Mouse (Mus musculus) adrenal gland, adult 10 weeks (tissue): ENCODE data around the gene Itga8. TPM values are rescaled to one million over a fixed set of nuclear protein-coding genes. Genes with fewer than 3 reads are reported as not detected.

Experiments
- polyA plus RNA-seq: library from polyadenylated mRNA; stranded (reverse); fragments of 350-450 nt; fragmentation: Illumina TruSeq; extraction: RNeasy Lipid Tissue Mini Kit (QIAGEN cat#74804); gene quantifications from one replicate; pipeline ENCODE4 v1.2.3, GENCODE M21; 2014; ENCODE audit warnings: low read depth, low replicate concordance

The Itga8 gene
- polyA plus RNA-seq = 33.3 TPM

DNA sequence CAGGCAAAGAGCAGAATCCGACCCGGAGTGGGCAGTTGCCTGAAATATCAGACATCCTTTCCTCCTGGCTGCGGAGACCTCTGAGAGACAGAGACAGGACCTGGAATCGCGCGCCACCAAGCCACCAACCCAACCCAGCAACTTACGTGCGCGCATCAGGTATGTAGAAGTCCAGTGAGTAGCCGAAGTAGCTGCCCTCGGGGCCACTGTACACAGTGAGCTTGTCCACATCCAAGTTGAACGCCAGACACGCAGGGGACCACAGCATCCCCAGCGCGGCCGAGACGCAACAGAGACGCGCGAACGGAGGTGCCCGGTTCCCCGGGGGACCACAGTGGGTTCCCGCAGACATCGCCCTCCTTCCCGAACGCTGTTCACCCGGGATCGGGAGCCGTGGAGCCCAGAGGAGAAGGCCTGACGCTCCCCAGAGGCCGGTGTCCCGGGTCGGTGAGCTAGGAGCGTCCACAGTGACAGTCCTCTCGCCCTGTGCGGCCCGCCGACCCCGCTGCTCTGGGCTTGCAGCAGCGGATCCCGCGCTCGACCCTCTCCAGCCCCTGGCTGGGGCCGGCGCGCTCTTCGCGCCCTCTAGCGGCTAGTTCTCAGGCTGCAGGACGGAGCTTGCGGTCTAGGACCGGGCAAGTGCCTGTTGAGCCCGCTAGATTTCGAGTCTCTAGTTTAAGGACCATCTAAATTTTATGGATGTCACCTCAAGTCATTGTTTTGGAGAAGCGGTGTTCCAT lies at the start of gene Itga8:
Gene Itga8 (minus strand): TSS at position 492 of the 740 bp plus-strand sequence.

Other genes starting within 250 kb of the Itga8 start
- 143 TPM for gene Mindy3, start 117.5 kb upstream of the Itga8 start, polyA plus RNA-seq